Mouse (Mus musculus) left cerebral cortex, adult 2 months (tissue): ENCODE measurements around the gene Vps25. TPM values are rescaled to one million over a fixed set of nuclear protein-coding genes. Genes with fewer than 3 reads are reported as not detected.

Source experiments
- DNase-seq, 2 experiments: peaks; one replicate each; pipeline ENCODE4 v3.0.0; 2021 to 2022; ENCODE audit warnings: low spot score in 2 of 2, mixed read lengths in 1 of 2; ENCODE audit errors: extremely low spot score in 1 of 2
- H3K27ac ChIP-seq: fragments of 200-600 bp; 2 replicates; pipeline ENCODE4 v1.8.1; 2022
- H3K4me3 ChIP-seq: fragments of 200-600 bp; 2 replicates; pipeline ENCODE4 v1.8.1; 2022
- CTCF ChIP-seq: fragments of 200-600 bp; IDR thresholded peaks from 2 replicates; pipeline ENCODE4 v1.8.1; 2022; ENCODE audit warnings: antibody characterized with exemption, mild to moderate bottlenecking, moderate library complexity
- intact Hi-C: fragments of 180-260 bp; cut with DNase I; formaldehyde crosslinking; loops from one replicate; pipeline ENCODE4 v1.15.1; 2025
- total RNA-seq, 2 experiments: library from RNA; stranded (reverse); gene quantifications; 2 replicates each; pipeline ENCODE4 v1.2.3; 2021

Gene Vps25
- total RNA-seq, 2 experiments from 2014 or later = 59.3 to 61.0 TPM

DNA sequence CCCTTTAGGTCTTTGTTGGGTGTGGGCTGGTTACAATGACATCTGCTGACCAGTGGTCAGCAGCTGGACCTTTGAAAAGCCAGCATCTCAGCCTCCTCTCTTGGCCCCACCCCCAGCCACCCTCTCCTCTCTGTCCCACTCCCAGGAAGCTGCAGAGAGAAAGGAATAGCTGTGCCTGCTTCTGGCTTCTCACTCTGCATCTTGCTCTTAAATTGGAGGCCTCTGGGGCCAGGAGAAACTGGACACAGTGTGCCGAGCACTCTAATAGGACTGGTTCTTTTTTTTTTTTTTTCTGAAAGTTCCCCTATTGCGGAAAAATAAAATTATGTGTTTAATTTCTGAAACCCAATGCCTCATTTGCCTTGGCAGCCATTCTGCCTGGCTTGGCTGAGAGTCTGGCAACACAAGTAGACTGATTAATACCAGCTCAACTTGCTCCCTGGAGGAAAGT lies 23.4 kb upstream of the Vps25 start:
- TF ChIP-seq CTCF = no peak
- intact Hi-C loops = no loop called here
- H3K4me3 ChIP-seq = no peak overlapping the region
- DNase-seq = no peak
- H3K27ac ChIP-seq = peak overlapping the region; percentile 86

DNA sequence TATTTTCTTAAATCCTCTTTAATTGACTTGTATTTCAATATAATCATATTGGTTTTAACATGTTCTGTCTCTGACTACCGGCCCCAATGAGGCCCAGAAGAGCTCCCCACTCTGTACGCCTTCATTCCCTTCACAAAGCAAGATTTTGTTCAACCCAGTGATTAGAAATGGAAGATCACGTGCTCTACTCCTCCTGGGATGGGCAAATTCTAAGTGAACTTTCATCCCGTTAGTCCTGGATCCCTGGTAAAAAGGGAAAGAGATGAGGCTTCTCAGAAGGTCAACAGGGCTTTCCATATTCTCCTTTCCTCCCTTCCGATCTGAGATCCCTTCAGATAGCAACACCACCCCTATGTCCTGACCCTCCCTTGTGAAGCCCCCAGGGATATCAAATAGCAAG lies 23.0 kb upstream of the Vps25 start:
- no peak for DNase-seq
- Histone ChIP-seq H3K4me3 (no peak overlapping the region), H3K27ac (peak overlapping the region; percentile 86)
- TF ChIP-seq CTCF = no peak
- intact Hi-C loops = no loop called here

DNA sequence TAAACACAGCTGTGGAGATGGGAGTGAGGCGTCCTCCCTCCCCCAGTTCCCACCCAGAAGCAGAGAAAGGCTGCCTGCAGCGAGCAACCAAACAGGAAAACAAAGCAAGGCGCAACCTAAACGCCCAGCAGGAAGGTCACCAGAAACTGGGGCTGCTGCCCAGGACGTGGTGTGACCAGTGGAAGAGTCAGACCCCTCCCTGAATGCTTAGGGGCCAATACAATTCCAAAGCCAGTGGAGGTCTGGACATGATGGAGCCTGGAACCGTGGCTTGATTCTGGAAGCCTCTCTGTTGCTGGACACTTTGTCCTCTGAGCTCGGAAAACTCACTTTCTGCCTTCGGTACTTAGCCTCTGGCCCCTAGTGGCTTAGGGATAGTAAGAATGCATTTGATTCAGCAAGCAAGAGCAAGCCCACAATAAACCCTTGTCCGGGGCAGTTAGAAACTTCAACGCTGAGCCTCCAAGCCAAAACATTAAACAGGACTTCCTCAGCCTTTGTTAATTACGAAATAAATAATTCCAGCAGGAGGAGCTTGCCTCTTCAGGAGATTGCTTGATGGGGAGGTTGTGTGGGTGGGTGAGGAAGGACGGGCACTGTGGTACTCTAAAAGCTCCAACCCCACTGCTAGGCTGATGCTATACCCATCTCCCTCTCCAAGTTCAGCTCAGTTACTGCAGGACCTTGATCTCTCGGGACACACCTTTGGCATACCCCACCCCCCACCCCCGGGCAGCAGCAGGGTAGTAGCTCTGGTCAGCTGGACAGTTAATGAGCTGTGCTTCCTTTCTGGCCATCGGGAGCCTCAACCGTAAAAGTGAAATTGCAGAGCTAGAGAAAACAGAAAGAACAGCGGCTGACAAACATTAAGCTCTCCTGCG lies 22.3 kb upstream of the Vps25 start:
- TF ChIP-seq CTCF = no peak; the same call in 1 of the 2 replicates
- Histone ChIP-seq H3K4me3 (peak overlapping the region; percentile 22), H3K27ac (peak overlapping the region; percentile 86)
- intact Hi-C loops = no loop called here
- peak in 1 of 2 experiments; percentile 21 for DNase-seq

DNA sequence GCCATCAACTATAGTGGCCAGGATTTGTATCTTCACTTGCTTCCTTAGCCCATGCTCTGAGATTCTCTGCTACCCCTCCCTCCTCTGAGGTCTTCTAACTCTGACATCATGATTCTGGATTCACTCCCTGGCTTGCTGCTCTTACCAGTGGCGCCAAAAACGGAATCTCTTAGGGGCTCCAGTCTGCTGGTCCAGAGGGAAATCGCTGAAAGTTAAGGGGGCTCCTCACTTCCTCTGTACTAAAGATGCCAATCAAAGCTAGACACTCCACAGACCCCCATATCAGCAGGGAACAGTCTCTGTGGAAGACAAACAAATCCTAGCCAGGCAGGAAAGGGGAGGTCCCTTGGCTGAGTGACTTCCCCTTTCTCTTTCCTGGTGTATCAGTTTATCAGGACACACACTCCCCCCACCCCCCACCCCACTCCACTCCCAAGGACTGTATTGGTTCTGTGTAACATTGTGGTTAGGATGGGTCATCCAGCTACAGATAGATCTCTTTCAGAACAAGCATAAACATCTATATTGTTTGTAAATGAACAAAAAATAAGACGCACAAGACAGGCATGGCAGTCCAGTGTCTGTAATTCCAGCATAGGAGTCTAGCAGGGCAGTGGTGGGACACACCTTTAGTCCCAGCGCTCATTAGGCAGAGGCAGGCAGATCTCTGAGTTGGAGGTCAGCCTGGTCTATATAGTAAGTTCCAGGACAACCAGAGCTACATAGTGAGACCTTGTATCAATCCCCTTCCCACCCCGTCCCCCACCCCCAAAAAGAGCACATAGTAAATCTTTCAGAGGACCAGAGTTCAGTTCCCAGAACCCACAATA lies 21.3 kb upstream of the Vps25 start:
- Histone ChIP-seq H3K27ac (peak overlapping the region; percentile 86), H3K4me3 (peak overlapping the region; percentile 21)
- TF ChIP-seq CTCF = no peak
- DNase-seq = no peak
- intact Hi-C loops = no loop called here

DNA sequence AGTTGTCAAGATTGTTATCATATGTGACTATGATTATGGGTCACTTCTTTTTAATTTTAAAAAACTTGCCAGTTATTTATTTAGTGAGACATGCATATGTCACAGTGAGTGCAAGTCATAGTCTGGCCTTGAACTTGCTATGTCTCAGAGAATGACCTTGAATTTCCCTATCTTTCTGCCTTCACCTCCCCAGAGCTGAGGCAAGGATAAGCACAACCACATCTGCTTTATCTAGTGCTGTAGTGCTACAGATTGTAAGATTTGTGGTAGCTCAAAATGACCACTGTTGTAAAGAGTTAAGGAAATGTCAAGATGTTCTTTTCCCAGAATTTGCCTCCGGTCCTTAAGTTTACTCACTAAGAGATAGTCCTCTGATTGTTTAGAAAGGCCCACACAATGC lies 20.3 kb upstream of the Vps25 start:
- TF ChIP-seq CTCF = no peak
- H3K27ac ChIP-seq = no peak overlapping the region
- intact Hi-C loops = no loop called here
- DNase-seq = no peak
- H3K4me3 ChIP-seq = no peak overlapping the region

DNA sequence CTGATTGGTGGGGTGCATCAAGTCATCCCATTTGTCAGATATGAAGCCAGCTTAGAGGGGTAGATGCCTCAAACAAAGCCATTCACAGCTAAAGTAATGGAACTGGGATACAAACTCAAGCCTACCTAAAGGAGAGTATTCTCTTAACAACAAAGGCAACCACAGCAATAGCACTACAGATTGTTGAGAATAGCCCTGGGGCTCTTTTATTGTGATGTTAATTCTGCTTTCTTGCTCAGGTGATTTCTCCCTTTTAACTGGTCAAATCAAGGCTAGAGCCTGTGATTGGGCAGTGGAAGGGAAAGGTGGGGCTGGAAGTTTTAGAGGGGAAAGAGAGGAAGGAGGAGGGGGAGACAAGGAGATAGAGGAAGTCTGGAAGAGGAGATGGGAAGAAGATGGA lies 19.4 kb upstream of the Vps25 start:
- Histone ChIP-seq H3K4me3 (no peak overlapping the region), H3K27ac (no peak overlapping the region)
- DNase-seq = no peak
- intact Hi-C loops = no loop called here
- no peak for TF ChIP-seq CTCF

DNA sequence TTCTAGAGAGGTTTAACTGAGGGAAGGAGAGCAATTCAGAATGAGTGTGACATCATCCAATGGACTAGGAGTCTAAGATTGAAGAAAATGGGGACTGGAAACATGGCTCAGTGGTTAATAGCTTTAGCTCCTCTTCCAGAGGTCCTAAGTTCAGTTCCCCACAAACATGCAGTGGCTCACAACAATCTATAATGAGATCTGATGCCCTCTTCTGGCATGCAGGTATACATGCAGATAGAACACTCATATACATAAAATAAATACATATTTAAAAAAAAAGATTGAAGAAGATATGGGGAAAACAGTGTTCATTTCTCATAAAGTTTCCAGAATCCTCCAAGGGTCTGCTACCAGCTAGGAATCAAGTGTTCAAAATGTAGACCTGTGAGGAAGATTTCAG lies 18.1 kb upstream of the Vps25 start:
- Histone ChIP-seq H3K4me3 (no peak overlapping the region), H3K27ac (no peak overlapping the region)
- intact Hi-C loops = no loop called here
- TF ChIP-seq CTCF = peak; percentile 3
- no peak for DNase-seq

DNA sequence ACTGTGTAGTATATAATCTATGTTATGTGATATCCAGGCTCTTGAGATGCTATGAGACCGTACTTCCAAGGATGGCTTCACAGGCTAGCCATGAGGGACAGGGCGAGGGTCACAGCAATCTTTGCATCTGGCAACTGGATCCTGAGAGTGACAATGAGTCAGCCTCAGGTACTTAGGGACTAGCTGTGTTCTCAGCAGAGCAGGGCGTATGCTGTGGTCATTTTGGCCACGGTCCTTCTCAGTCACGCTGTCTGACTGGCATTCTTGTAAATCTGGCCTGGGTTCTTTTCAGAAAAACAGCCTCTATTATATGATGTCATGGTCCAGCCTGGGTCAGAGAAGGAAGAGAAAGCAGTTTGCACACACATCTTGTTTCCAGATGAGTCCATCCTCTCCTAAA lies 16.7 kb upstream of the Vps25 start:
- no peak for TF ChIP-seq CTCF
- Histone ChIP-seq H3K4me3 (no peak overlapping the region), H3K27ac (no peak overlapping the region)
- no peak for DNase-seq
- intact Hi-C loops = no loop called here

DNA sequence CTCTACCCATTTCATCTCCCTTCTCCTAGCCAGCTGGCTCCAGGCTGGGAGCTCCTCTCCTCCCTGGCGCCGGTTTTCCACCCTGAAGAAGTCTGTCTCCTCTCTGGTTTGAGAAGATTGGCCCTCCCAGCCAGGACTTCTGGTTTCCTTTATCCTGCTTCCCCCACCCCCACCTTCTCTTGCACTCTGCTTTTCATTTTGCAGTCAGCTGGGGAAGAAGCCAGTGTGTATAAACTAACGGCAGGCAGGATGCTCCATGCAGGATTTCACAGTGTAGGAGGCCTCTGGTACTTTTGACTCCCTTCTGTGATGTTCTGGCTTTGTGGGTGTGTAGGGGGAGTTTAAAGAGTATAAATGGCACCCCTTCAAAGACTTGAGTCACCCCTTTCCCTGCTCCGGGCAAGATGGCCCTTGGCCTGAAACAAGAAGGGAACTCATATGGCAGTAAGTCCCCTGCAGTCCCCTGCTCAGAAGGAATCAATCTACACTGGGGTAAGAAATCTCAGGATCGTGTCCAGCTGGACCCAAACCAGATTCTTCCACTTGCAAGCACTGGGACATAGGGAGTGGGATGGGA lies 15.3 kb upstream of the Vps25 start:
- peak overlapping the region; percentile 64 for H3K27ac ChIP-seq
- TF ChIP-seq CTCF = no peak
- DNase-seq = no peak
- no peak overlapping the region for H3K4me3 ChIP-seq
- intact Hi-C loops = no loop called here

DNA sequence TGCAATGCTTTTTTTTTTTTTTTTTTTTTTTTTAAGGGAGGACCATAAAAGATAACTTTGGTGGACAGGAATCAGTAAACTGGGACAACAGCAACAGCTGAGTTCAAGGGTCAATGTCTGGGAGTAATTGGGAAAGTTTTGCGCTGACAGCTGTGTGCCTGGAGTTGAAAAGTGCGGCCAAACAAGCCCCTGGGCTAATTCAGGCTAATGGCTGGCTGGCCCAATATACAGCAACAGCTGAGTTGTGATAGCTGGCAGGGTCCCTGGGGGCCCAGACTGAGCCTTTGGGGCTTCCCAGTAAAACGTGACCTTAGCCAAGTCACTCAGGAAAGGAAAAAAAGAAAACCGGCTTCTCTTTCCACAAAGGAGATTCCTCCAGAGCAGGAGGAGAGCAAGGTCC lies 8.4 kb upstream of the Vps25 start:
- TF ChIP-seq CTCF = no peak
- intact Hi-C loops = no loop called here
- Histone ChIP-seq H3K4me3 (no peak overlapping the region), H3K27ac (peak overlapping the region; percentile 76; the same call in 1 of the 2 replicates)
- no peak for DNase-seq

DNA sequence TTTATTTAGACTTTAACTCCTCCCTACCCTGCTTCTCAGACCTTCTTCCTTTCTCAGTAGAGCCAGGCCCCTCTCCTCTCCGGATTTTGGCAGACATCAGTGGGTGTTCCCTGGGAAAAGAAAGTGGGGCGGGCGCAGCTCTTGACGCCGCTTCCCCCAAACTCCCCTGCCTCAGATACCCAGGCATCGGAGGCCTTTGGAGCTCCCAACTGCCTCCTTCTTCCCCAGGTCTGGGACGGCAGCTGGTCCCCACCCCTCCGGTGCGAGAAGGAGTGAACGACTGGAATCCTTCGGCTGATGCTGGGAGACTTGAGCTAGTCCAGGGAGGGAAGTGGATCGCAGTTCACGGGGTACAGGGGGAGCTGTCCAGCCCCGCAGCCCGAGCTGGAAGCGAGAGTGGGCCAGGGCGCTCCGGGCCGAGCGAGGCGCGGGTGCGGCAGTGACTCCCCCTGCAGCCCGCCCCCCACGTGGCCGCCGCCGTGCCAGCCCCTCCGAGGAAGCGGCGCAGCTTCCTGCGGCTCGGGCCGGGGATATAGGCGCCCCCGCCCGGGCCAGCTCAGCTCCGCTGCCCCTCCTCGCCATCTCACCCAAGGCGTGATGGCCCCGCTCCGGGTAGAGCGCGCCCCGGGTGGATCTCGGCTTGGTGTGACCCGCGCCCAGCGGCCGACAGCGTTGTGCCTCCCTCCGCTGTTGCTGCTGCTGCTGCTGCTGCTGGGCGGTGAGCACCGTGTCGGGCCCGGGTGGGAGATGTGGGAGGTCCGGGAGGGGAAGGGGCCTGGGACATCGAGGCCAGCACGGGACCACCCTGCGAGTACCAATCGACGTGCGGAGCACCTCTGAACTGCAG lies 7.4 kb upstream of the Vps25 start, which contains the start of gene Ramp2:
Gene Ramp2 (plus strand): TSS at position 174 of the 847 bp plus-strand sequence.
- TF ChIP-seq CTCF = no peak; the same call in 1 of the 2 replicates
- DNase-seq = peak; percentile 42 to 52
- intact Hi-C loops = no loop called here
- peak within 1 kb of the TSS; percentile 60 for H3K4me3 ChIP-seq
- H3K27ac ChIP-seq = peak within 1 kb of the TSS; percentile 76
